Comparison of ENCODE assay signal across 10 mouse cellular contexts in genomic region chr13:59834786-59835452, GRCm38 (mm10). TPM values are rescaled to one million over a fixed set of nuclear protein-coding genes. Genes with fewer than 3 reads are reported as not detected.
DNase-seq lines count a peak whose midpoint lies in the region; ATAC-seq lines count a peak whose summit lies in the region.
"Had no signal": no experiment of that assay in that cellular context is flagged by ENCODE, and none has a peak within 500 bp of the region (broad histone marks: within the 10 kb centered on the region; RNA-seq: fewer than 3 reads in every experiment).

No protein-coding gene starts in this region.

- no peak overlapping the region for H3K27ac ChIP-seq in midbrain, embryonic 11.5 days (ENCODE audit: low read depth, low read length)
- H3K27ac ChIP-seq in midbrain, embryonic 10.5 days (replicated peaks), result no peak overlapping the region
- H3K27ac ChIP-seq: midbrain, embryonic 12.5 days had no signal

- no peaks in the 10 kb centered on the region for H3K36me3 ChIP-seq in midbrain, embryonic 11.5 days (ENCODE audit: control insufficient read depth, insufficient read depth, low read length)
- no peaks in the 10 kb centered on the region for H3K36me3 ChIP-seq in midbrain, embryonic 10.5 days
- H3K36me3 ChIP-seq: midbrain, embryonic 12.5 days had no signal

- no peaks in the 10 kb centered on the region for H3K4me1 ChIP-seq in midbrain, embryonic 11.5 days (ENCODE audit: control insufficient read depth, insufficient read depth, low read length)
- peaks cover 10% of the 10 kb centered on the region for H3K4me1 ChIP-seq in midbrain, embryonic 10.5 days
- H3K4me1 ChIP-seq: midbrain, embryonic 12.5 days had no signal

- no peaks in the 10 kb centered on the region for H3K9me3 ChIP-seq in midbrain, embryonic 11.5 days (ENCODE audit: control insufficient read depth, low read length)
- no peaks in the 10 kb centered on the region for H3K9me3 ChIP-seq in midbrain, embryonic 10.5 days (replicated peaks)
- H3K9me3 ChIP-seq: midbrain, embryonic 12.5 days had no signal

- 63% methylated on average over 4 of the region's 4 CpGs for WGBS in midbrain, embryonic 11.5 days
- WGBS in midbrain, embryonic 10.5 days, result 70% methylated on average over 4 of the region's 4 CpGs

- intact Hi-C loops in left cerebral cortex, postnatal 14 days (cut with DNase I), result no loop called here

- H3K4me3 ChIP-seq in midbrain, embryonic 11.5 days (ENCODE audit: low read depth, low read length), result no peak overlapping the region
- H3K4me3 ChIP-seq in midbrain, embryonic 10.5 days, result no peak overlapping the region
- H3K4me3 ChIP-seq: midbrain, embryonic 12.5 days had no signal

- H3K4me2 ChIP-seq in midbrain, embryonic 11.5 days, result no peak overlapping the region
- H3K4me2 ChIP-seq: midbrain, embryonic 12.5 days had no signal

- peak; percentile 49 for DNase-seq in midbrain, embryonic 11.5 days (ENCODE audit: low spot score, missing footprints)
- DNase-seq in midbrain, embryonic 10.5 days (ENCODE audit: low spot score), result no peak
- peak; percentile 73 to 80 for DNase-seq in frontal cortex, adult 2 months (ENCODE audit: extremely low spot score in 1 of 2, low spot score in 1 of 2)
- peak; percentile 61 to 87 for DNase-seq in left cerebral cortex, postnatal 14 days (ENCODE audit: low spot score in 2 of 2)
- DNase-seq in adrenal gland, adult 2 months, result no peak
- DNase-seq in urinary bladder, postnatal 25 days (ENCODE audit: low spot score), result no peak
- DNase-seq in adrenal gland, postnatal 14 days, result no peak

- no peak overlapping the region for H3K9ac ChIP-seq in midbrain, embryonic 11.5 days (ENCODE audit: low read length)
- H3K9ac ChIP-seq: midbrain, embryonic 12.5 days had no signal

- H3K27me3 ChIP-seq in midbrain, embryonic 11.5 days (ENCODE audit: control insufficient read depth, insufficient read depth, low read length), result no peaks in the 10 kb centered on the region
- no peaks in the 10 kb centered on the region for H3K27me3 ChIP-seq in midbrain, embryonic 10.5 days (ENCODE audit: low read depth, poor library complexity, severe bottlenecking)
- H3K27me3 ChIP-seq: midbrain, embryonic 12.5 days had no signal

- no peak for ATAC-seq in midbrain, embryonic 11.5 days (ENCODE audit: low FRiP score)
- ATAC-seq in monocyte, adult 5-6 weeks (replicated peaks; ENCODE audit: insufficient number of reproducible peaks, low FRiP score, low TSS enrichment, poor library complexity, severe bottlenecking), result peak; percentile 46; the same call in 1 of the 2 replicates

RNA-seq across cellular contexts. Expression of gene Tut7, which starts 12.0 kb away (rescaled TPM):
- 47.2 and 48.7 TPM in 2 replicates for polyA plus RNA-seq in midbrain, embryonic 11.5 days (2014; fragmentation: Nextera tagmentation; extraction: Ambion mirVana)
- polyA plus RNA-seq in midbrain, embryonic 10.5 days (2016; fragmentation: Nextera tagmentation; extraction: Ambion mirVana), result 34.8 and 44.6 TPM in 2 replicates
- polyA plus RNA-seq in frontal cortex, adult 2 months (2012; rRNA removed), result 39.1 and 46.3 TPM in 2 replicates
- 10 to 100 TPM; 60.9 to 66.6 TPM for total RNA-seq in left cerebral cortex, postnatal 14 days (2021)
- total RNA-seq in monocyte, adult 5-6 weeks (2017), result 227 to 337 TPM (median 264 TPM) in 3 replicates
- total RNA-seq in adrenal gland, adult 2 months (2021), result 10 to 100 TPM; 60.9 to 79.3 TPM
- 14.8 and 16.4 TPM in 2 replicates for polyA plus RNA-seq in adrenal gland, adult 2 months (2012; rRNA removed)
- 67.8 and 79.4 TPM in 2 replicates for total RNA-seq in adrenal gland, postnatal 14 days (2021)

RNA-seq across cellular contexts. Expression of gene Gm49354, which starts 52.9 kb away (rescaled TPM):
- not detected in 2 replicates for polyA plus RNA-seq in midbrain, embryonic 11.5 days (2014; fragmentation: Nextera tagmentation; extraction: Ambion mirVana)
- not detected in 2 replicates for polyA plus RNA-seq in midbrain, embryonic 10.5 days (2016; fragmentation: Nextera tagmentation; extraction: Ambion mirVana)
- not detected in 2 replicates for polyA plus RNA-seq in frontal cortex, adult 2 months (2012; rRNA removed)
- not detected for total RNA-seq in left cerebral cortex, postnatal 14 days (2021)
- total RNA-seq in monocyte, adult 5-6 weeks (2017), result 9.7 to 54.7 TPM (median 19.1 TPM) in 3 replicates
- not detected for total RNA-seq in adrenal gland, adult 2 months (2021)
- not detected in 2 replicates for polyA plus RNA-seq in adrenal gland, adult 2 months (2012; rRNA removed)
- not detected in 2 replicates for total RNA-seq in adrenal gland, postnatal 14 days (2021)
- polyA plus RNA-seq: embryonic facial prominence, embryonic 11.5 days; midbrain, embryonic 12.5 days had no signal

Comparison
In these comparisons a context has a peak if more than half of its experiments do, and no peak if none do; other contexts are left out.
1. DNase-seq: peak in midbrain, embryonic 11.5 days (single experiment), frontal cortex, adult 2 months (2 of 2) and left cerebral cortex, postnatal 14 days (2 of 2); none in midbrain, embryonic 10.5 days (single experiment), adrenal gland, adult 2 months (single experiment), urinary bladder, postnatal 25 days (single experiment) and adrenal gland, postnatal 14 days (single experiment).
2. RNA of gene Gm49354, which starts 52.9 kb away (total RNA-seq): 9.7 to 54.7 TPM in monocyte, adult 5-6 weeks; not detected in left cerebral cortex, postnatal 14 days, not detected in adrenal gland, adult 2 months and not detected in adrenal gland, postnatal 14 days; every median in the first group is over 10 times any median in the second.